Mouse (Mus musculus): Measurements from ENCODE around the gene Med7.
"Not testable (repeated sequence)": the region's sequence is repeated elsewhere in the genome, so short reads cannot be mapped to it uniquely, and the experiment has no call there.

Med7 gene

GRCm38 (mm10) chr11:46428131-46428530 is 8.6 kb upstream of the Med7 start:
- not testable (repeated sequence) for DNase-seq (ENCODE audit: low read depth, low spot score)

DNA sequence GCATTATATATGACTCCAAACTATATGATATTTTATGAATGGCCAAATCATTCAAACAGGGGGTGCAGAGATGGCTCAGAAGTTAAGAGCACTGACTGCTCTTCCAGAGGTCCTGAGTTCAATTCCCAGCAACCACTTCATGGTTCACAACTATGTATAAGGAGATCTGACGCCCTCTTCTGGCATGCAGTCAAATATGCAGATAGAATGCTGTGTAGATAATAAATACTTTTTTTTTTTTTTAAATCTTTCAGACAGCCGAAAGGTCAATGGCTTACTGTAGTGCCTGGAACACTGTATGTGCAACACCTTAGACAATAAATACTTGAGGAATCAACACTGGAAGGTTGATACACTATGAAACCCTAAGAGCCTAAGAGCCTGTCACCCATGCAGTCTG is 6.6 kb upstream of the Med7 start:
- no peak for DNase-seq (ENCODE audit: low read depth, low spot score)

DNA sequence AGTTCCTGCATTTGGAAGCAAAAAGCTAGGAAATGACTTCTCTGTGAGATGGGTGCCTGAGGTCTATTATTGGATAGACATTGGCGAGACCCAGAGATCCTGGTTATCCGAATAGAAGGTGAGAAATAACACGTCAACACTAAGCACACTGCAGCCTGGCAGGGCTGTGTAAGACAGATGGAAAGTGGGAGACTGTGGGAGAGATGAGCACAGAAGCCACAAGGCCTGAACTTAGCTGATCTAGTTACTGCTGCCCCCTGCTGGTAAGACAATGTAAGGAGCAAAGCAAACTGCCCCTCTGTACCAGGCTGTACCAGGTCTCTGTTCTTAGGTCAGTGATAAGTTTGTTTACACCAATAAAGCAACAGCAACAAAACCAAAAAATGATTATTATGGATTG is 5.6 kb upstream of the Med7 start:
- peak; percentile 91 for DNase-seq (ENCODE audit: low read depth, low spot score)

GRCm38 (mm10) chr11:46435363-46435762 is 1.4 kb upstream of the Med7 start:
- no peak for DNase-seq (ENCODE audit: low read depth, low spot score)

DNA sequence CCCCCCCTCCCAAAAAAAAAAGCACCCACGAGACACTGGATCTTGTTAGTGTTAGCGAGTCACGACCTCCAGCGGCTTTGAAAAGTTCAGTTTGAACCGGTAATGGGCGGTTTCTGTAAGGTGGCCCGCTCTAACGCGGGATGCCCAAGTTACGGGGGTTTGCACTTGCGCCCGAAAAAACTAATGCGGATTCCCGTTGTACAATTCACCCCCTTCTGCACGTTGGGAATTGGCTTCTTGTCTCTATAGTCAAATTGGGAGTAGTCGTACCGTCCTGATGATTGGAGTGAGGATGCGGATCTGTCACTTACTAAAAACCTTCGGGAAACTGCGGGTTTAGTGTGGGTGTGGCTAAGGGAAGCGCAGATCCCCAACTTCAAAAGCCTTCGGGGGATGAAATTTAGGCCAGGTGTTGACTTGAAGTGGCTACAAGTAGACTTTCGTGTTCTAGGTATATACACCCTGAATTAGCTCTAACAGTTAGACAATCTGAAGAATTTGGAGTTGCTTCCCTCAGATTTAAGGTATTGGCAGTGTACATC is 805 bp downstream of the Med7 start:
- peak; percentile 63 for DNase-seq (ENCODE audit: low read depth, low spot score)

DNA sequence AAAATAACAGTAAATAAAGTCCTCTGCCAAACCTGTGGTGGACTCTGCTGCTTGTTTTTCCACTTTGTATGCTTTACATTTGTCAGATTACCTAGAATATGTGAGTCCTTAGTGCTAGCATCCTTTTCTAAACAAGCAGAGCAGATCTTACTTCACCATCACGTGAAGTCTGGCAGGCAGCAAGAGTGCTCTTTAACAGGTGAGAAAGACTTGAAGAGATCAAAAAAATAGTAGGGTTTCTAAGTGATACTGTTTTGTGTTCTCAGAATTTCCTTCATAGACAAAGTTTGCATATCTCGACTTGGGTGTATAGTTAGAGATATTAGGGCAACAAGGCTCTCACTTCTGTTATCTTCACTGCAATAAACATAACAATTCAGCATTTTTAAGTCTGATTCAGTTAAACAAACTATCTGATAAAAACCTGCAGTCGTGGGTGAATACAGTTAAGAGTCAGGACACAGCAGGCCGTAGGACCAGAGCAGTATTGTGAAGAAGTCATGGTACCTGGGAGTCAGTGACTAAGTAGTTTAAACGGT is 2.3 kb downstream of the Med7 start:
- DNase-seq (ENCODE audit: low read depth, low spot score) = no peak

DNA sequence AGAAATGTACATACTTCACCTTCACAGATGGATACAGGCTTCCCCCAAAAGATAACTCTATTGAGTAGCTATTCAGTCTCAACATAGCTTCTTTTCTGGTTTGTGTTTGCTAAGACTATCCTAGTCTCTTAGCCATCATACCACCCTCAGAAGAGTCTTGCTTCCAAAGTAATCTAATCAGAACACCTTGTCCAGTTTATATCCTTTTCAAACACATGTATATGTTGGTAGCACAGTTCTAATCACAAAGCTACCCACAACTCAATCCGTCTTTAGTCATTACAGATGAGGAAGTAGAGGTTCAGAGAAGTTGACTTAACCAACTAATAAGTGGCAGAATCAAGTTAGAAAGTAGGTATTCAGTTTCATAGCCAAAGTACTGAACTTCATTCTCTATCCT is 5.0 kb downstream of the Med7 start:
- DNase-seq (ENCODE audit: low read depth, low spot score) = no peak

DNA sequence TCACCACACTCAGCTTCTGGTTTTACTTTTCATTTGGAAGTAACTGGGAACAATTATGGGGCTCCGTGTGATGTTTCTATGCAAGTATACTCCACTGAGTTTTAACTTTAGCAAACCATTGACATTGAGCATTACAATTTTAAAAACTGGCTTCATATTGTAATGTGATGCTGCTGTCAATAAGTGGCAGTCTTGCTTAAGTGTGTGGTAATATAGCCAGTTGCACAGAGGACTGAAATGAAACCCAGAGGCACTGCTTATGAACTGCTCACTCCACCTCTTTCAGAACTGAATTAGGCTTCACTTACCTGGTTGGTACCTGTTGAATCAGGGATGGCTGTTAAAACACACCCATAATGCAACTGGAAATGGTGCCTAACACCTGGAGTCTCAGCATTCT is 6.4 kb downstream of the Med7 start:
- DNase-seq (ENCODE audit: low read depth, low spot score) = no peak

DNA sequence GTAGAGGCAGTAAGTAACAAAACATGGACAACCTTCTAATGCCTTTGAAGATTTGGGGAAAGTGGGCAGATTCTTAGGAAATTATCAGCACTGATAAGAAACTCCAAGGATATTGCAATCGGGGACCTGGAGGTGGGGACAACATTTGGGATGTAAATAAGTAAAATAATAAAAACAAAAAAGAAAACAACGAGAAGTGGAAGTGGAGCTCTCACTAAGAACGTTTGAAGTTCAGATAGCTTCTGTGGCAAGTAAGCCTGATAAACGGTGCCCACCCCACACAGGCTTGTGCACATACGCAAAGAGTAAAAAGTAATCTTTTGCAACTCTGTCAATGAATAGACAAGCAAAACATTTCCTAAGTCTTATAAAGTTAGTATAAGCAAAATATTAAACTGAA is 7.3 kb downstream of the Med7 start:
- DNase-seq (ENCODE audit: low read depth, low spot score) = no peak

DNA sequence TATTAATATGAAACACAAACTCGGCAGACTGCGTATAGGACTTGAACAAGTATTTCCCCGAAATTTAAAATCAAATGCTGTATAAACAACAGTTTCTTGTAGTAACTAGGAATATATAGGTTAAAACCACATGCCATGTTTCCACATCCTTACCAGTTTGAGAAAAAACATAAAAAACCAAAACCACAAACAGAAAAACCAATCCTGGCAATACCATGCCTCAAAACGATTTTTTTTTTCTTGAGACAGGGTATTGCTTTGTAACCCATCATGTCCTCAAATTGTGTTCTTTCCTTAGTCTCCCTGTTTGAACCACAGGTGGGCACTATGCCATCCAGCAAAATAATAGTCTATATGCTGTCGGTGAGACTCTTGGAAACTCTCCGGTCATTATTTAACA is 9.4 kb downstream of the Med7 start:
- DNase-seq (ENCODE audit: low read depth, low spot score) = no peak

DNA sequence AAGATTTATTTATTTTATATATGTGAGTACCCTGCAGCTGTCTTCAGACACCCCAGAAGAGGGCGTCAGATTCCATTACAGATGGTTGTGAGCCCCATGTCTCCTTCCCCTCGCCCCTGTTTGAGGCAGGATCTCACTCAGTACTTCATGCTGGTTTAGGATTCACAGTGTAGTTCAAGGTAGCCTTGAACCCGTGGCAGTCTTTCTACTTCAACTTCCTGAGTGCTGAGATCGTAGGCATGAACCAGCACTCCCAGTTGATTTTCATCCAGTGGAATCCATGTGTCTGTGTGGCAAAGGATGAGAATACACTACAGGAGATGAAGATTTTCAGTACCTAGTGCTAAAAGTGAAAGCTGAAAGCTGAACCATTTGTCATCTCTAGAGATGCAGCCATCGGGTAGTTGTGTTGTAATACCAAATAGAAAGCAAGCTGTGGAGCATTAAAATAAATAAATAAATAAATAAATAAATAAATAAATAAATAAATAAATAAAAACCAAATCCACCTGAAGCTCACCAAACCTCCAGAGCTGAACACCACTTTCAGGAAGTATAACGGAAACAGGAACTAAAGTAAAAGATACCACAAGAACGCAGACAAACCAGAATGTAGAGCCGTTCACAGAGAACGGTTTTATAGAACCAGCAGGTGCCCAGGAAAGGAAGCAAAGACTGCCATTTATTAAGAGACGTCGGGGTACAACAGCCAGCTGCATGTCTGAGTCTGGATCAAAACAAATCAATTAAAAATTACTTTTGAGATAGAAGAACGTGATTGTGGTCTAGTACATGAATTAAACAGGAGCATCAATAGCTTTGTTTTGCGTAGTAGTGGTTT is 11.1 kb downstream of the Med7 start:
- peak; percentile 14 for DNase-seq (ENCODE audit: low read depth, low spot score)

DNA sequence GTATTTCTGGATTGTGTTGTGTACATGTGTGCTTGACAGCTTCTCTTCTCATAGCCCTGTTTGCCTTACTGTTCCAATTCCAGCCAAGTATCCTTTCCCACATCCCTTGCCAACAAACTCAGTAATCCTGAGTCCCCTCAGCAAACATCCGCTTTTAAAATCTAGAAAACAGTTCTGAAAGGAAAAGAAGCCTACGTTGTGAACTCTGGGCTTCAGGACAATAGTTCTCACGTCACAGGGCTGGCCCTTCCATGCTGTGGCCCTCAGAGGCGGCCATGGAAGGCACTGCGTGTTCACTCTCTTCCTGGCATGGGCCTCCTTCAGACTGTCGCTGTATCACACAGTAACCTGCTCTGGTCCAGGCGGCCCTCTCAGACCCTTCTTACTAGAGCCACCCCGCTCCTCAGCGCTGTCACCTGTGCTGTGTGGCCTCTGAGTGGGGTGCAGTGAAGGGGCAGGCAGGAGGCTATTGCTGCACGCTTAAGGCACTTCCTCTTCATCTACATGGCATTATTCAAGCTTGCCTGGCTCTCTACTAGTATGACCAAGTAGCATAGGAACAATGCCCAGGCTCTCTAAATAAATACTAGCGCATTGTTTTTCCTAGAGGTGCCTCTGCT is 12.8 kb downstream of the Med7 start:
- DNase-seq (ENCODE audit: low read depth, low spot score) = no peak

DNA sequence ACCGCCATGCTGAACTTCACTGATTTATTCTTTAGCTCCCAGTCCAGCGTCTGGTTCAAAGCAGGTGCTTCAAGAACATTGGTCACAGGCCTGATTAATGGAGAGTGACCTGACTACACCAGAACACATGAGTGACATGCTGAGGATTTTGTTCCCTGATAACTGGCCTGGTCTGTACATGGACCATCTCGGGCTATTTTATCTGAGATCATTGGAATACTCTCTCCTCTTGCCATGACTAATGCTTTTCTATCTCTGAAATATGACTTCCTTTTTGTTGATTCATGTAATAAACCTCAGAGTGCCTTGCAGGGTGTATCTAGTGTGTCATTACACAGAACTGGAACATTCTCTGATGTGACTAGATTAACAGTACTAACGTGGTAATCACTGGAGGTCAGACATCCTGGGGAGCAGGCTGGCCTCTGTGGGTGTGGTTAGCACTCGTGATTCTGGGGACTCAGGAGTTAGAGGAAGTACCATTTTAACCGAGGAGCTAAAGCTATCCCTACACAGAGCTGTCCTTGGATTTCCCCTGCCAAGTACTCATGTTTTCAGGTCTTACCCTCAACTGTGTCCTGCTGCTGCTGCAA is 17.8 kb downstream of the Med7 start, which contains the start of gene Havcr2:
Gene Havcr2, plus strand, starts transcription at position 483 of the 593 bp plus-strand sequence.
- DNase-seq (ENCODE audit: low read depth, low spot score) = no peak

DNA sequence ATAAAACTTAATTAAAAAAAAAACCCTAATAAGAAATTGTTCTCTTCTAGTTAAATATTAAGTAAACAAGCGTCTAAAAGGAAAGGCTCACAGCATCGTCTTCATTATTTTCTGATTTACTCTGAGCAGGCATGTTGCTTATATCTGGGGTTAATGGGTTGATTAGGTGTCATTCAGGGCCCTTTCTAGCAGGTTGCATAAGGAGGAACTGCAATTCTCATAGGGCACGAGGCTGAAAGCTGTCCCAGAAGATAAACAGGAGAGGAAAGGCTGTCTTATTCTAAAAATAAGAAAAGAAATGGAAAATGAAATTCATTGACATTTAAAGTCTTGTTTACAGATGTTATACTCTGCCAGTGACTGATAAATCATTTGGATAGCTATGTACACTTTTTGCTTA is 23.2 kb downstream of the Med7 start:
- DNase-seq (ENCODE audit: low read depth, low spot score) = no peak

GRCm38 (mm10) chr11:46461362-46461761 is 24.6 kb downstream of the Med7 start:
- DNase-seq (ENCODE audit: low read depth, low spot score) = no peak

GRCm38 (mm10) chr11:46461931-46462330 is 25.2 kb downstream of the Med7 start:
- no peak for DNase-seq (ENCODE audit: low read depth, low spot score)

- DNase-seq (ENCODE audit: low read depth, low spot score) = no peak
These were observed 30.2 kb downstream of the Med7 start for GRCm38 (mm10) chr11:46466878-46467277.

DNA sequence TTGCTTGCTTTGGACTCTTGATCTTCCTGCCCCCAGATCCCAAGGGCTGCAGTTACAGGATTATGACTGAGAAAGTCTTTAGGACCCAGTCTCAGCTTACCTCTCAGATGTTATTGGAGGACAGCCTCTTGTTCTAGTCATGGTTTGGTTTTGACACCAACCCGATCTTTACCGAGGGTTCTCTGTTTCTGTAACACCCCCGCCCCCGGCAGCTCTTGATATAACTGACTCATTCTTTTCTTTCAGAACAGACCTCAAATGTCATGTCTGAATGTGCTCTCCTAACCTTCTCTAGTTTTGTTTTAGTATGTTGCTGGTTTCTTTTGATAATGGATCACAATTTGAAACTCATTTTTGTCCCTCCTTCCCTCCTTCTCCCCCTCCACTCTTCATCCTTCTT is 37.5 kb downstream of the Med7 start:
- no peak for DNase-seq (ENCODE audit: low read depth, low spot score)

GRCm38 (mm10) chr11:46479311-46479710 is 42.6 kb downstream of the Med7 start:
- DNase-seq (ENCODE audit: low read depth, low spot score) = no peak

- DNase-seq (ENCODE audit: low read depth, low spot score) = no peak
These were observed 43.8 kb downstream of the Med7 start for GRCm38 (mm10) chr11:46480517-46480916.

- DNase-seq (ENCODE audit: low read depth, low spot score) = no peak
These were observed 51.5 kb downstream of the Med7 start for GRCm38 (mm10) chr11:46488231-46488630.

DNA sequence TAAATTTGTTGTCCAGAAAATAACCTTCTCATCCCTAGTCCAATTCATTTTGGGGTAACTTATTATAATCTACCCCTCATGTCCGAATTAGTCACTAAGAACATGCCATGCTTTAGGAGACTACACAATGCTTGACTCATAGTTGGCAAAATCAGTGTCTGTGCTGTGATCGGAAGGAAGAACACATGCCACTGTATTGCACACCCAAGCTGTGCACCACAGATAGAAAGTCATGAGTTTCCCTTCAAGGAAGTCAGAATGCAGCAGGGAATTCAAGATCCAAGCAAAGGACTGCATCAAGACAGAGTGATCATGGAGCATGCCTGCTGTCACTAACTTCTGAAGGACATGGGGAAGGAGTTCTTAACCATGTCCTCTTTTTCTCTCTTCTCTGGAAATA is 51.9 kb downstream of the Med7 start:
- no peak for DNase-seq (ENCODE audit: low read depth, low spot score)
